Mouse (Mus musculus): Measurements from ENCODE around the gene Themis2. TPM values are rescaled to one million over a fixed set of nuclear protein-coding genes. Genes with fewer than 3 reads are reported as not detected.

Themis2 gene
- polyA plus RNA-seq (2015; fragmentation: Nextera tagmentation; extraction: Ambion mirVana), result 0.97 and 1.1 TPM in 2 replicates

DNA sequence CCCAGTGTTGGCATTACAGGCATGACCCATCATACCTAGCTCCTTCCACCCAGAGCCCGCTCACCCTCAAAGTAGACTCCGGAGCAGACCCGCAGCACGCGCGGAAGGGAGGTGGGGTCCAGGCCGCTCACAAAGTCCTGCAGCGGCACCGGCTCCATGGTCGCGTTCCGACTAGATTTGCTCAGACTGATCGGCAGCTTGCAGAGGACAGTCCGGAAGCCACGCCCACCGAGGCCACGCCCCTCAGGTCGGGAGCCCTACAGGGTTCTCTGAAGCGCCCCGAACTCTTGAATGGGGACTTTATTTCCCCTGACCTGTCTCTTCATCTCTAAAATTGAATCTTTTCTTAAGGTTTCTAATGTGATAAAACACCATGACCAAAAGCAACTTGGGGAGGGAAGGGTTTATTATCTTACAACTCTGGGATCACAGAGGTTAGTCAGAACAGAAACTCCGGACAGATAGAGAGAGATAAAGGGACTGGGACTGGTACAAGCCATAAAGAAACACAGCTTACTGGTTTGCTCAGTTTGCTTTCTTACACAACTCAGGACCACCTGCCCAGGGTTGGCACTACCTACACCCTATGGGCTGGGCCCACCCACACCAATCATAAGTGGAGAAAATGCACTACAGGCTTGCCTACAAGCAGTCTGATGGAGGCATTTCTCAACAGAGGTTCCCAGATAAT lies at the start of gene Themis2:
Gene Themis2 (minus strand): TSS at position 192 of the 691 bp plus-strand sequence.
- Histone ChIP-seq H3K36me3 (no peaks in the 10 kb centered on the region), H3K9ac (peak within 1 kb of the TSS; percentile 54), H3K27me3 (peaks cover 38% of the 10 kb centered on the region), H3K4me3 (peak within 1 kb of the TSS; percentile 40), H3K9me3 (no peaks in the 10 kb centered on the region), H3K4me2 (replicated peaks) (peak within 1 kb of the TSS; percentile 63), H3K27ac (no peak within 1 kb of the TSS), H3K4me1 (no peaks in the 10 kb centered on the region)
- WGBS, result 2% methylated on average over 21 of the region's 21 CpGs
- ATAC-seq (ENCODE audit: low FRiP score, low read depth), result no peak

DNA sequence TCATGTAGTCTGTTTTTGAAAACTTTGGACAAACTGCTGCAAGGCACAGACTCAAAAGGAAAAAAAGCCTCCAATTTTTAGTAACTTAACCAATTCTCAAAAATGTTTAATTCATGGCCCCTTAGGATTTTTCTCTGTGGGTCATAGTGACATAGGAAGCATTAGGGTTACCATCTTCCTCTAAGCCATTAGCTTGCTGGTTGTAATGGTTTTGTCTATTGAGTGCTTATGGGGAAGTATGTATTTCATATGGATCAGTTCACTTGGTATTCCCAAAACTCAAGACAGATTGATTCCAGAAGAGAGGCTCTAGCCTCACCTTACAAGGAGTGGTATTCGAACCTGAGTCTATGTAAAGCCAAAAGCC lies 47.5 kb upstream of the Themis2 start:
- no peak for ATAC-seq (ENCODE audit: low FRiP score, low read depth)

GRCm38 (mm10) chr4:132842970-132843704 lies 47.0 kb upstream of the Themis2 start, which contains the start of gene Ppp1r8:
TSS of gene Ppp1r8 (minus strand) at chr4:132843169.
- H3K27me3 ChIP-seq, result no peaks in the 10 kb centered on the region
- peak within 1 kb of the TSS; percentile 92 for H3K4me3 ChIP-seq
- peak within 1 kb of the TSS; percentile 77 for H3K27ac ChIP-seq
- 1% methylated on average over 40 of the region's 40 CpGs for WGBS
- 0 out of 2 replicates have a peak, but pooled peaks cover 4% of the 10 kb centered on the region for H3K9me3 ChIP-seq
- H3K9ac ChIP-seq, result peak within 1 kb of the TSS; percentile 99
- peak; percentile 98 for ATAC-seq (ENCODE audit: low FRiP score, low read depth)
- peaks cover 39% of the 10 kb centered on the region for H3K36me3 ChIP-seq
- H3K4me1 ChIP-seq, result peaks cover 11% of the 10 kb centered on the region
- H3K4me2 ChIP-seq (replicated peaks), result peak within 1 kb of the TSS; percentile 80

More for the DNA sequence above, 47.5 kb upstream of the Themis2 start:
- Histone ChIP-seq H3K4me2 (replicated peaks) (peak overlapping the region; percentile 80), H3K9me3 (0 out of 2 replicates have a peak, but pooled peaks cover 4% of the 10 kb centered on the region), H3K27me3 (no peaks in the 10 kb centered on the region), H3K27ac (peak overlapping the region; percentile 74; the same call in 1 of the 2 replicates), H3K4me1 (peaks cover 11% of the 10 kb centered on the region), H3K36me3 (peaks cover 38% of the 10 kb centered on the region), H3K4me3 (peak overlapping the region; percentile 92), H3K9ac (peak overlapping the region; percentile 99)
- WGBS, result 87% methylated on average over 1 of the region's 1 CpGs

GRCm38 (mm10) chr4:132842281-132842906 lies 46.2 kb upstream of the Themis2 start:
- under 1% methylated on average over 30 of the region's 30 CpGs for WGBS
- Histone ChIP-seq H3K4me2 (replicated peaks) (peak overlapping the region; percentile 80), H3K36me3 (peaks cover 40% of the 10 kb centered on the region), H3K4me3 (peak overlapping the region; percentile 92), H3K4me1 (peaks cover 11% of the 10 kb centered on the region), H3K9ac (peak overlapping the region; percentile 99), H3K27ac (peak overlapping the region; percentile 77), H3K27me3 (no peaks in the 10 kb centered on the region), H3K9me3 (no peaks in the 10 kb centered on the region)
- ATAC-seq (ENCODE audit: low FRiP score, low read depth), result peak; percentile 39

GRCm38 (mm10) chr4:132841493-132841892 lies 45.3 kb upstream of the Themis2 start:
- ATAC-seq (ENCODE audit: low FRiP score, low read depth), result no peak
- H3K36me3 ChIP-seq, result peaks cover 49% of the 10 kb centered on the region
- peaks cover 11% of the 10 kb centered on the region for H3K4me1 ChIP-seq
- no peaks in the 10 kb centered on the region for H3K9me3 ChIP-seq
- H3K27ac ChIP-seq, result no peak overlapping the region
- peak overlapping the region; percentile 92 for H3K4me3 ChIP-seq
- 80% methylated on average over 3 of the region's 3 CpGs for WGBS
- H3K4me2 ChIP-seq (replicated peaks), result peak overlapping the region; percentile 80
- peak overlapping the region; percentile 99; the same call in 1 of the 2 replicates for H3K9ac ChIP-seq
- no peaks in the 10 kb centered on the region for H3K27me3 ChIP-seq

DNA sequence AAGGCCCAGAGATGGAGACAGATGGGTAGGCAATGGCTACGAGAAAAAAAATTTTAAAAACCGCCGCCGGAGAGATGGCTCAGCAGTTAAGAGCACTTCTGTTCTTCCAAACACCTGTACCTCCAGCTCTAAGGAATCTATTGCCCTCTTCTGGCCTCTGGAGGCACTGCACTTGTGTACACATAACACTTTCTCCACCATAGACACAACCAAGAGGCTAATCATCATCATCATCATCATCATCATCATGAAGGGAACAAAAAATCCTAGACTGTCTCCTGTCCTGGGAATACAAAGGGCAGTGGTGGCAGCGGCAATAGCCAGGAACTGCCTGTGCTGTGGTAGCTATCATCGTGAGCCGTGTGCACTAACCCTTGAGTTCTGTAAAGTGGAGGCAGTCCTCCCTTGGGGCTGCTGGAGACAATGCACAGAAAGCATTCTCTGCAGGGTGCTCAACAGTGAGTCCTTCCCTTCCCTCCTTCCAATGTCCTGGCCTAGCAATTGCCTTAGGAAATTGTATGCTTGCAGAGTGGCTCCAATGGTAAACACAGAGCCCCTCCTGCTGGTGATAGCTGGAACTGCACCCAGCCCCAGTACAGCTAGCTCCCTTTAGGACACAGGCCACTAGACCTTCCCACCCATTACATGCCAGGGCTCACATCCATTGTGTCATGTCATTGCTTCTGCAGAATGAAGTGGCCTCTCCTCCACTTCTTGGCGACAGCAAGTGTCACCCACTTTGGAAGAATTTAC lies 27.6 kb upstream of the Themis2 start:
- Histone ChIP-seq H3K9ac (no peak overlapping the region), H3K27ac (no peak overlapping the region), H3K4me3 (no peak overlapping the region), H3K4me1 (no peaks in the 10 kb centered on the region), H3K4me2 (replicated peaks) (no peak overlapping the region), H3K36me3 (peaks cover 43% of the 10 kb centered on the region), H3K27me3 (no peaks in the 10 kb centered on the region), H3K9me3 (peaks cover 20% of the 10 kb centered on the region)
- no peak for ATAC-seq (ENCODE audit: low FRiP score, low read depth)
- 74% methylated on average over 8 of the region's 8 CpGs for WGBS

GRCm38 (mm10) chr4:132818442-132818841 lies 22.3 kb upstream of the Themis2 start:
- Histone ChIP-seq H3K9me3 (peaks cover 16% of the 10 kb centered on the region), H3K4me3 (no peak overlapping the region), H3K9ac (no peak overlapping the region), H3K4me1 (no peaks in the 10 kb centered on the region), H3K27me3 (no peaks in the 10 kb centered on the region), H3K36me3 (no peaks in the 10 kb centered on the region), H3K4me2 (replicated peaks) (no peak overlapping the region), H3K27ac (no peak overlapping the region)
- 45% methylated on average over 2 of the region's 2 CpGs for WGBS
- no peak for ATAC-seq (ENCODE audit: low FRiP score, low read depth)

GRCm38 (mm10) chr4:132816855-132817254 lies 20.7 kb upstream of the Themis2 start:
- Histone ChIP-seq H3K36me3 (no peaks in the 10 kb centered on the region), H3K9ac (no peak overlapping the region), H3K4me3 (no peak overlapping the region), H3K27me3 (no peaks in the 10 kb centered on the region), H3K4me2 (replicated peaks) (no peak overlapping the region), H3K27ac (no peak overlapping the region), H3K9me3 (peaks cover 16% of the 10 kb centered on the region), H3K4me1 (no peaks in the 10 kb centered on the region)
- 52% methylated on average over 2 of the region's 2 CpGs for WGBS
- no peak for ATAC-seq (ENCODE audit: low FRiP score, low read depth)

- Histone ChIP-seq H3K4me1 (no peaks in the 10 kb centered on the region), H3K27ac (no peak overlapping the region), H3K9ac (no peak overlapping the region), H3K27me3 (no peaks in the 10 kb centered on the region), H3K4me2 (replicated peaks) (no peak overlapping the region), H3K36me3 (no peaks in the 10 kb centered on the region), H3K9me3 (peaks cover 18% of the 10 kb centered on the region), H3K4me3 (no peak overlapping the region)
- no peak for ATAC-seq (ENCODE audit: low FRiP score, low read depth)
- WGBS, result 82% methylated on average over 7 of the region's 7 CpGs
Observed at GRCm38 (mm10) chr4:132816404-132816803, 20.2 kb upstream of the Themis2 start.

- no peak overlapping the region for H3K9ac ChIP-seq
- ATAC-seq (ENCODE audit: low FRiP score, low read depth), result no peak
- no peak overlapping the region for H3K27ac ChIP-seq
- 87% methylated on average over 5 of the region's 5 CpGs for WGBS
- no peak overlapping the region for H3K4me2 ChIP-seq (replicated peaks)
- no peaks in the 10 kb centered on the region for H3K27me3 ChIP-seq
- peaks cover 11% of the 10 kb centered on the region; the same call in 1 of the 2 replicates for H3K9me3 ChIP-seq
- no peak overlapping the region for H3K4me3 ChIP-seq
- no peaks in the 10 kb centered on the region for H3K36me3 ChIP-seq
- H3K4me1 ChIP-seq, result no peaks in the 10 kb centered on the region
Observed at GRCm38 (mm10) chr4:132809621-132810020, 13.4 kb upstream of the Themis2 start.

- WGBS, result 68% methylated on average over 5 of the region's 5 CpGs
- H3K9me3 ChIP-seq, result peaks cover 11% of the 10 kb centered on the region; the same call in 1 of the 2 replicates
Observed at GRCm38 (mm10) chr4:132807771-132808641, 11.8 kb upstream of the Themis2 start.

More at GRCm38 (mm10) chr4:132807771-132808641, 11.8 kb upstream of the Themis2 start:
- no peaks in the 10 kb centered on the region for H3K36me3 ChIP-seq
- no peaks in the 10 kb centered on the region for H3K4me1 ChIP-seq
- H3K27me3 ChIP-seq, result no peaks in the 10 kb centered on the region
- ATAC-seq (ENCODE audit: low FRiP score, low read depth), result no peak
- no peak overlapping the region for H3K27ac ChIP-seq
- no peak overlapping the region for H3K4me2 ChIP-seq (replicated peaks)
- no peak overlapping the region for H3K9ac ChIP-seq
- no peak overlapping the region for H3K4me3 ChIP-seq

Data from limb, embryonic 13.5 days (tissue).